Mouse (Mus musculus) liver, embryonic 14.5 days (tissue): ENCODE data around the gene Gpr157.

Experiments used
- CTCF ChIP-seq: IDR thresholded peaks from 2 replicates; pipeline ENCODE4 v1.5.1; 2016; ENCODE audit warnings: antibody characterized with exemption, low read depth, control low read depth
- EP300 ChIP-seq: IDR thresholded peaks from 2 replicates; pipeline ENCODE4 v1.6.1; 2016; ENCODE audit warnings: antibody characterized with exemption, low read depth

- TF ChIP-seq CTCF (no peak), EP300 (no peak)
Observed at GRCm38 (mm10) chr4:150110373-150110772, 23.2 kb downstream of the Gpr157 start.
